Mouse (Mus musculus) natural killer cell, adult 2 months (primary cell): ENCODE results near the gene Sh3d21.
"Not testable (repeated sequence)": the region's sequence is repeated elsewhere in the genome, so short reads cannot be mapped to it uniquely, and the experiment has no call there.

Source experiments
- DNase-seq, 2 experiments: peaks; one replicate each; pipeline ENCODE4 v3.0.0; 2022; ENCODE audit warnings: low spot score in 2 of 2

Gene Sh3d21

GRCm38 (mm10) chr4:126163067-126163659 is at the start of gene Sh3d21:
TSS of gene Sh3d21 (minus strand) at chr4:126163491.
- no peak for DNase-seq

GRCm38 (mm10) chr4:126207081-126207480 is 43.8 kb upstream of the Sh3d21 start:
- no peak for DNase-seq

DNA sequence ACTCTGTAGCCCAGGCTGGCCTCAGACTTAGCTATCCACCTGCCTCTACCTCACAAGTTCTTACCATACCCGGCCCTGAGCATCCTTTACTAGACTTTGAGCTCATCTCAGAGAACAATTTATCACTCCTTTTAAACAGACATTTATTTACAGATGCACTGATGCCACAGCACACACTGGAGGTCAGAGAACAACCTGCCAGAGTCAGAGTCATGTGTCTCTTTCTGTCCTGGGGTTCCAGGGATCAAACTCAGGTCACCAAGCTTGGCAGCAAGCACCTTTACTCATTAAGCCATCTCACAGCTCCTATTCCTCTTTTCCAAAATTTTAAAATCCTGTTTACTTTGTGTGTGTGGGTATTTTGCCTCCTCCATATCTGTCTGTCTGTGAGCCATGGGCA is 42.1 kb upstream of the Sh3d21 start:
- DNase-seq = no peak

DNA sequence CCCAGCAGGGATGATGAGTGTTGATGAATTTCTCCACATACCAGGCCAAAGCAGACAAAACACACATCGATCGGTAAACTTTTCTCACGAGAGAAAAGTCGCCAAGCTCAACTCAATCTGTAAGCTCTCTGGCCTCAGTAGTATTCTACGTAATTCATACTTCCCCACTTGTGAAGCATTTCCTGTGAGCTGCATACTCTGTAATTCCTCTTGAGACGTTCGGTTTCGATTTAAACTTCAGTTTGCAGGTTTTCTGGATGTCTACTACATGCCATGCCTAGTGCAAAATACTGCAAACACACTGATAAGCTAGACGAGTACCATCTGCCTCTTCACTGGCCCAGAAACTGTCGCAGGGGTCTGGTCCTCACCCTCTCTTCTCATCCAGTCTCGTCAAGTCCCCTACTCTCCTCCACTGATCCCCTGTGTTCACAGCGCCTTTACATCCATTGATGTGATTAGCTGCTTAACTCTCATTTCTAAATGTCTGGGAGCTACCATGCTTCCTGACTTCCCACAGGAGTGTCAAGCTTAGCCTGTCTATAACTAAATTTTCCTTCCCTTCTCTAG is 41.5 kb upstream of the Sh3d21 start:
- peak; percentile 29 to 37 for DNase-seq

DNA sequence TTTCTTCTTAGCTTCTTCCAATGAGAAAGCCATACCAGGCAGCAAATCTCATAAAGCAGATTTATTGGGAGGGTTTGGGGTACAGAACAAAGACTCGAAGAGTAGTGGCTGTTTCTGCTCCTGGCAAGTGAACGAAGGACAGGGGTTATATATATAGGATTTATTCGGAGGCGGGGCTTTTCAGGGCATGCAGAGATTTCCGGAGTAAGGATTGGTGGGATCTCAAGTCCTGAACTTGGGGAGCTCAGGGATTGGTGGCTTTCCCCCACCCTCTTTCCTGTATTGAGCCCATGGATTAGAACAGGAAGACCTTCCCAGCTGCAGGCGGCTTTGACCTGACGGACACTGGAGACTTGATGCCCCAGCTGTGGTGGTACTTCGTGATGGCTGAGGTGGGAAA is 40.7 kb upstream of the Sh3d21 start:
- no peak for DNase-seq

DNA sequence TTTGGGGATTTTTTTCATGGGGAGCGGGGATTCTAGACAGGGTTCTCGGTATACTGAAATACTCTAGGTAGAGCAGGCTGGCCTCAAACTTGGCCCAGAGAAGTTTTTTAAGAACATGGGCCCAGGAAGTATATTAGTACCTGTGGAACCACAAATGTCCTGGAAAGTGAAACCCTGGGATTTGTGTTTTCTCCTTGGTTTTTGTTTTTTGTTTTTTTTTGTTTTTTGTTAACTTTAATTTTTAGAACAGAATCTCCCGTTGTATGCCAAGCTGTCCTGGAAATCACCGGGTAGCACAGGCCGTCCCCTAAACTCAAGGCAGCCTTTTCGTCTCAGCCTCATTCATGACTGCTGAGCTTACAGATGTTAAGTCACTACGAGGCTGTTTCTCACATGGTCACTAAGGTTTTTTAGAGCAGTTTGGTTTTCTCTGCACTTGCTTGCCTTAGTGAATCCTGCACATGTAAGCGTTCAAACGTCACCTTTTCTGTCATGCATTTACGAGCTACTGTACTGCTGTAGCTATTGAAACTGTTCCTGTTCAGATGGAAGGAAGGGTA is 40.1 kb upstream of the Sh3d21 start:
- peak in 1 of 2 experiments; percentile 26 for DNase-seq

GRCm38 (mm10) chr4:126202303-126203181 is 39.3 kb upstream of the Sh3d21 start, which contains the start of gene Thrap3:
TSS of gene Thrap3 (minus strand) at chr4:126202760.
- peak; percentile 99 for DNase-seq

GRCm38 (mm10) chr4:126201514-126202302 is 38.4 kb upstream of the Sh3d21 start:
- DNase-seq = peak; percentile 49 to 61

GRCm38 (mm10) chr4:126200656-126201055 is 37.4 kb upstream of the Sh3d21 start:
- no peak for DNase-seq

- no peak for DNase-seq
Measured at GRCm38 (mm10) chr4:126200036-126200435, 36.7 kb upstream of the Sh3d21 start.

DNA sequence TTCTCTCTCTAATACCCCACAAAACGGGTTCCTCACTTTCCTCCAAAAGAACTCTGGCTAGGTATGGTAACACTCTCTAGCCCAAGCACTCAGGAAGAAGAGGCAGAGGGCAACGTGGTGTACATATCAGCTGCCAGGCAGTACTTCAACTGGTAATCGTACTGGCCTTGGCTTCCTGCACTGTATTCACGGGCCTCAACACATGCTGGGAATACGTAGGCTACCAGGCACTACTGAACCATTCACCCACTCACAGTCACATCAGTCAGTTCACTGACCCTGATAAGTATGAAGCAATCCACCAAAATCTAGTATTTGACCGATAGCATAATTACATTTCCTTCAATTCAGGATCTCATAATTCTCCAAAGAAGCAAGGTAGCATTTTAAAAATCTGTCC is 36.3 kb upstream of the Sh3d21 start:
- DNase-seq = no peak

DNA sequence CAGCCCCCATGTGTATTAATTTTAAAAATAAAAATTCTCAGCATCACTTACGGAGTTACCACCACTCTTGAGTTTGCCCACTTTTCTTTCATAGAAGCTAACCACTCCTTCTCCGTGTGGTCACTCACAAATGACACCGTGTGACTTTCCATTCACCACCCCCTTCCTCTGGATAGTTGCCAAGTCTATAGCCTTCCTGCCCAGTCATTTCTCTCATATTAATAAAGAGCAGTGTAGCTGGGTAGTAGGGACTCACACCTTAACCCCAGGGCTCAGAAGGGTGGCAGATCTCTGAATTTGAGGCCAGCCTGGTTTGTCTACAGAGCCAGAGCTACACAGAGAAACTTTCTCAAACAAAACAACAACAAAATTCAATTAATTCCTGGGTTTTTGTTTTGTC is 34.2 kb upstream of the Sh3d21 start:
- DNase-seq = peak; percentile 76 to 91

- no peak for DNase-seq
Measured at GRCm38 (mm10) chr4:126194916-126195315, 31.6 kb upstream of the Sh3d21 start.

DNA sequence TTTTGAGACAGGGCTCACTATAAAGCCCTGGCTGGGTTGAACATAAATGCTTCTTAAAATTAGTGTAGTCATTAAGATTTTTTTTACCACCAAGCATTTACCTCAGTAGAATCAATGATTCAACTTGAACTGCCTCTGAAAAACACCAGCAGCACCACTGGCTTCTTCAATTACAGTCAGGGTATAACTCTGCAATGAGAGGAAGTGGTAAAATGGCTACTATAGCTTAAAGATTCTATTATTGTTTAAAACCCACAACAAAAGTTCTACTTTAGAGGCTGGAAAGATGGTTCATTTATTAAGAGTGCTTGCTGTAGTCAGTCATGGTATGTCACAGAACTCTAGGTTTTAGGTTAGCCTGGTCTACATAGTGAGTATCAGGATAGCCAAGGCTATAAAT is 30.9 kb upstream of the Sh3d21 start:
- no peak for DNase-seq

- no peak for DNase-seq
Measured at GRCm38 (mm10) chr4:126190636-126191035, 27.3 kb upstream of the Sh3d21 start.

DNA sequence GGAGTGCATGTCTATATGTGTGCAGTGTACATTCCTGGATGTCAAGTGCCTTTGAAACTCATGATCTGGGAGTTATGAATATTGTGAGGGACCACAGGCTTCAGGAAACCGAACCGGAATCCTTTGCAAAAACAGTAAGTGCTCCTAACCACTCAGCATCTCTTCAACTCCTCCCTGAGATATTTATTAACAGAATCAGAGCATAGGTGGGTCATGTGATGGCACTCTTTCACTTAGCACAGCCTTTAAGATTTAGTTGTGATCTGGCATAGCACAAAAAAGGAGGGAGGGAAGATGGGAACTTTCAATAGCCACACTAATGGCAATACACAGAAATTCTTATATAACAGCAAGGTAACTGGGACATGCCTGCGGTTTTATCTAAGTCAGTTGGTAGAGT is 23.8 kb upstream of the Sh3d21 start:
- no peak for DNase-seq

DNA sequence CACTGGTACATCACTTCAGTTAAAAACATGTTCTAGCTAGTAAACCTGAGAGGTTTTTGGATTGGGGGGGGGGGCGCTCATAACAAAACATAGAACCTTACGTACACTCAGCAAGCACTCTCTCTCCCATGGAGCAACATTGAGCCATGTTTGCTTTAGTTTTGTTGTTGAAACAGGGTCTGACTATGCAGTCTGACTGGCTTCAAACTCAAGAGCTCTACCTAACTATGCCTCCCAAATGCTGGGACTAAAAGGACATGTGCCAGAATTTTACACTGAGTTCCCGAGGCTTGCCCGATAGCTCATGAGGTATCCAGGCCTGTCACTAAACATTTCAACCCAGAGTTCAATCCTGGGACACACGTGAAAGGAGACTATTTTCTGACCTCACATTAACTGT is 19.7 kb upstream of the Sh3d21 start:
- no peak for DNase-seq

DNA sequence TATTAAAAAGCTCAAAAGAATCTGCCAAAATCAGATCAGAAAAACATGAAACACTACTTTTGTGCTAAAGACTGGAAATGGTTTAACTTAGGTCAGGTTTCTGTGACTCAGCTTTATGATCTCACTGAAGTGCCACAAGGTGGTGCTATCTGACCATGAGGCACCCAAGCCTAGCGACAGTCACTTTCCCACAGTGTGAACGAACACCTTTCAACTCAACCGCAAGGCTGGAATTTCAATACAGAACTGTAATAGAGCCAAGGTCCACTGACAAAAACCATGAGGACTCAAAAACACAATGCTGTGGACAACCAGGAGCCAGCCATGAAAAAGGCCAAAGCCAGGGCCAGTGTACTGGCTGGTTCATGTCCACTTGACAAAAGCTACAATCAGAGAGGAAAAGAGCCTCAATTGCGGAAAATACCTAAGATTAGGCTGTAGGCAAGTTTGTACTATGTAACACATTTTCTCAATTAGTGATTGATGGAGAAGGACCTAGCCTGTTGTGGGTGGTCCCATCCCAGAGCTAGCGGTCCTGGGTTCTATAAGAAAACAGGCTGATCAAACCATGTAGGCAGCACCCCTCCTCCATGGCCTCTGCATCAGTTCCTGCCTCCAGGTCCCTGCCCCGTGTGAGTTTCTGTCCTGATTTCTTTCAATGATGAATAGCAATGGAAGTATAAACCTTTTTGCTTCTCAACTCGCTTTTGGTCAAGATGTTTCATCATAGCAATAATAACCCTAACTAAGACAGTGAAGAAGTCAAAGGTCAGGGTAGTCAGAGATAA is 18.1 kb upstream of the Sh3d21 start:
- DNase-seq = peak; percentile 58 to 61

DNA sequence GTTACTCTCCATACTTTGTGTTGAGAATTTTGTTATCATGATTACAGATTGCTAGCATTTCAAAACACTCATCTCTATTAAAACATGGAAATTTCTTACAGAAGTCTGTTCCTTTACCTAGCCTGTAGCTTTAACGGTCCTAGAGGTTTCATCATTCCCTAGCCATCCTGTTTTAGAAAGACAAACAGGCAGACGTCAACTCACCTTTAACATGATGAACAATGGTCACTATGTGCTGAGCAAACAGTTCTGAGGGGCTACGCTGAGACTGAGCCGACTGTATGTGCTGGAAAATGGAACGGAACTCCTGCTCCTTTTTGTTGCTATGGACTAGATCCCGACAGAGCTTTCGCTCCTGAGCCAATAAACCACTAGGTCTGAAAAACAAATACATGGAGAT is 12.7 kb upstream of the Sh3d21 start:
- not testable (repeated sequence) for DNase-seq

DNA sequence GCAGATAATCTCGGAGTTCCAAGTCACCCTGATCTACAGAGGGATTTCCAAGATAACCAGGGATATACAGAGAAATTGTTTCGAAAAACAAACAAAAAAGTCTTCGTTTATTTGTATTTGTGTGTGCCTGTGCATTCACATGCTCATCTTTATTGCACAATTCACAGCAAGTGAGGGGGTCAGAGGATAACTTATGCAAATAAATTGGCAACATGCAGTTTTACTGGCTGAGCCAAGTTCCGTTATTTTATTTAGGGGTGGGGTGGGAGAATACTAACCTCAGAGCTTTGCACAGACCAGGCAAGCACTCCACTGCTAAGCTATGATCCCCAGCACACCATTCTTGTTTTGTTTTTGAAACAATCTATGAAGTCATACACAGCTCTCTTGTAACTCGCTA is 10.5 kb upstream of the Sh3d21 start:
- no peak for DNase-seq

GRCm38 (mm10) chr4:126170737-126171136 is 7.4 kb upstream of the Sh3d21 start:
- not testable (repeated sequence) for DNase-seq
